Mouse (Mus musculus) cerebellum, postnatal 10 days (tissue): ENCODE measurements at regions not wholly inside any gene's neighbourhood (a gene's known extent, or its start where the extent isn't known, plus 50 kb on each side); places are given as distances from the start of the nearest gene placed in this dataset.

Experiments
- DNase-seq, 2 experiments: peaks; one replicate each; pipeline ENCODE4 v3.0.0; 2021; ENCODE audit warnings: mixed read lengths in 2 of 2

- DNase-seq = peak; percentile 12 to 15
Measured at GRCm38 (mm10) chr3:74344380-74344779, 636.2 kb upstream of the Bche start.
